Mouse (Mus musculus): ENCODE measurements around the gene Coro1b.

- no peak for TF ChIP-seq CTCF (IDR thresholded peaks at IDR 0.05; ENCODE audit: control insufficient read depth, insufficient read depth, low read length)
- no peak for TF ChIP-seq POLR2A (IDR thresholded peaks at IDR 0.05; ENCODE audit: borderline replicate concordance, control insufficient read depth, low read depth, low read length)
These were observed 45.8 kb downstream of the Coro1b start for GRCm38 (mm10) chr19:4194021-4194724.

All from bone marrow, adult 2 months (tissue).